Mouse (Mus musculus): ENCODE measurements around the gene Vmn1r8. TPM values are rescaled to one million over a fixed set of nuclear protein-coding genes. Genes with fewer than 3 reads are reported as not detected.
"Not testable (repeated sequence)": the region's sequence is repeated elsewhere in the genome, so short reads cannot be mapped to it uniquely, and the experiment has no call there.

Gene Vmn1r8
- polyA plus RNA-seq (2014; fragmentation: Nextera tagmentation; extraction: Ambion mirVana): not detected in 2 replicates

DNA sequence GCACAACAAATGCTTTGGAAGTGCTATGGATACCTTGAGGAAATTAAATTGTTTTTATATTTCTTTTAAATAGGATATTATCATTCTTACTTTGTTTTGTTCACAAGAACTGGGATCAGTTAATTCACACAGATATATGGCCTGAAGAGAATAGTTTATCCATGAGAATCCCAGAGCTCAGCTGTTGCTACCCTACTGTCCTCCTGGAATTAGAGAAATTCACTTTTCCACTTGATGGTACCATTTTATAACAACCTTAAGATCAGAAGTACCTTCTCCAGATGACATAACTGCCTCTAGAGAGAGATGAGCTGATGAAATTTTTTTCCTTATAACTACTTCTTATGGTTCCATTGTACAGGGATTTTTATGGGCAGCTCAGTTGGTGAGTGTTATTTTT is at the start of gene Vmn1r8:
TSS of gene Vmn1r8 (plus strand) at position 301 of the 400 bp plus-strand sequence.
- H3K4me1 ChIP-seq (ENCODE audit: control insufficient read depth, insufficient read depth, low read length): no peaks in the 10 kb centered on the region
- no peaks in the 10 kb centered on the region for H3K36me3 ChIP-seq (ENCODE audit: control insufficient read depth, insufficient read depth, low read length)
- DNase-seq (ENCODE audit: low spot score) (no peak), ATAC-seq (ENCODE audit: insufficient read depth, low FRiP score, low TSS enrichment) (no peak)
- no peak within 1 kb of the TSS for H3K9ac ChIP-seq (ENCODE audit: low read length)
- no peak within 1 kb of the TSS for H3K4me3 ChIP-seq (ENCODE audit: low read depth, low read length)
- H3K27me3 ChIP-seq (ENCODE audit: control insufficient read depth, insufficient read depth, low read length): no peaks in the 10 kb centered on the region
- H3K9me3 ChIP-seq (ENCODE audit: control insufficient read depth, low read length): no peaks in the 10 kb centered on the region
- H3K27ac ChIP-seq (ENCODE audit: low read depth, low read length): no peak within 1 kb of the TSS
- H3K4me2 ChIP-seq (ENCODE audit: low read depth): no peak within 1 kb of the TSS

DNA sequence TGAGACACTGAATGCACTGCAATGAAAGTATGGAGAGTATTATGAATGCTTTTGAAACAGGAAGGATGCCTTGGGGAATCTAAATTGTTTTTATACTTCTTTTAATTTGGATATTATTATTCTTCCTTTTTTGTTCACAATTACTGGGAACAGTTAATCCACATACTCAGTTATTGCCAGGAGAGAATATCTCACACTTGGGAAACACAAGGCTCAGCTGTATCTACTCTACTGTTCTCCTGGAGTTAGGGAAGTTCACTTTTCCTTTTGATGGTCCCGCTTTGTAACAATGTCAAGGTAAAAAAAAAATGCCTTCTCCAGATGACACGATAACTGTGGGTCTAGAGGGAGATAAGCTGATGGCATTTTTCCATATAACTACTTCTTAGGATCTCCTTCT is 35.1 kb upstream of the Vmn1r8 start, which contains the start of gene Vmn1r6:
TSS of gene Vmn1r6 (plus strand) at position 301 of the 400 bp plus-strand sequence.
- no peak within 1 kb of the TSS for H3K27ac ChIP-seq (ENCODE audit: low read depth, low read length)
- ATAC-seq (ENCODE audit: insufficient read depth, low FRiP score, low TSS enrichment) (no peak), DNase-seq (ENCODE audit: low spot score) (no peak)
- WGBS: 89% methylated on average over 2 of the region's 2 CpGs
- H3K9ac ChIP-seq (ENCODE audit: low read length): no peak within 1 kb of the TSS
- no peak within 1 kb of the TSS for H3K4me3 ChIP-seq (ENCODE audit: low read depth, low read length)
- H3K9me3 ChIP-seq (ENCODE audit: control insufficient read depth, low read length): no peaks in the 10 kb centered on the region
- H3K27me3 ChIP-seq (ENCODE audit: control insufficient read depth, insufficient read depth, low read length): no peaks in the 10 kb centered on the region
- no peaks in the 10 kb centered on the region for H3K36me3 ChIP-seq (ENCODE audit: control insufficient read depth, insufficient read depth, low read length)
- H3K4me1 ChIP-seq (ENCODE audit: control insufficient read depth, insufficient read depth, low read length): no peaks in the 10 kb centered on the region
- H3K4me2 ChIP-seq (ENCODE audit: low read depth): no peak within 1 kb of the TSS

DNA sequence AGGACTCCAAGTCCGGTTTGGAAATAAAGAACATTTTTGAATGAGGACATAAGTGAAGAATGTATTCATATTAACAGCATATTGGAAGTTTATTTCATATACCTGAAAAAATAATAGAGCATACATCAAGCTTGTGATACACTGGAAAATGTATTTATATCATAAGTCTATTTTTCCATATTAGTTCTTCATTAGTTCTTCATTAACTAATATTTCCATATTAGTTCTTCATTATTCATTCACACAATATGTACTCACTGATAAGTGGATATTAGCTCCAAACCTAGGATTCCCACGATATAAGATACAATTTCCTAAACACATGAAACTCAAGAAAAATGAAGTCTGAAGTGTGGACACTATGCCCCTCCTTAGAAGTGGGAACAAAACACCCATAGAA is 6.9 kb upstream of the Vmn1r8 start, which contains the start of gene Vmn1r7:
TSS of gene Vmn1r7 (minus strand) at position 101 of the 400 bp plus-strand sequence.
- DNase-seq (ENCODE audit: low spot score); H3K27ac ChIP-seq (ENCODE audit: low read depth, low read length); H3K9ac ChIP-seq (ENCODE audit: low read length); H3K4me1 ChIP-seq (ENCODE audit: control insufficient read depth, insufficient read depth, low read length); H3K9me3 ChIP-seq (ENCODE audit: control insufficient read depth, low read length); H3K27me3 ChIP-seq (ENCODE audit: control insufficient read depth, insufficient read depth, low read length); H3K4me2 ChIP-seq (ENCODE audit: low read depth); H3K36me3 ChIP-seq (ENCODE audit: control insufficient read depth, insufficient read depth, low read length); ATAC-seq (ENCODE audit: insufficient read depth, low FRiP score, low TSS enrichment); H3K4me3 ChIP-seq (ENCODE audit: low read depth, low read length): not testable (repeated sequence)
- WGBS: 89% methylated on average over 2 of the region's 2 CpGs

DNA sequence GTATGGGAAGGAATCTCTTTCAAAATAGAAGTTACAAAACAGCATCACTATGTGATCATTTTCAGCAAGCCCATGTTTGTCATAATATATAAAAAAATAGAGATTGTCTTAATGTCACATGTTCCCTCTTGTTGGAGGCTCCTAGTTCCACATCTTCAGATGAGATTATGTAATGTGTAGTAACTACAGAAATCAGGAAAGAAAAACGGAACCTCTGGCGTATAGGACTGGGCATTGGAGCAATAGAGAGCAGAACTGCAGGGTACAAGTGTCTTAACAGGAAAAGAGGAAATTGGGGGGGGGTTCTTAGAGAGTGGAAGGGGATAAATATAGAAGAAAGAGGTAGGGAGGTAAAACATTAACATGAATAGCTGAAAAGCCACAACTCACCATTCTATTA is 2.6 kb downstream of the Vmn1r8 start:
- Histone ChIP-seq H3K27me3 (ENCODE audit: control insufficient read depth, insufficient read depth, low read length) (no peaks in the 10 kb centered on the region), H3K27ac (ENCODE audit: low read depth, low read length) (no peak overlapping the region), H3K4me3 (ENCODE audit: low read depth, low read length) (no peak overlapping the region), H3K36me3 (ENCODE audit: control insufficient read depth, insufficient read depth, low read length) (no peaks in the 10 kb centered on the region), H3K4me1 (ENCODE audit: control insufficient read depth, insufficient read depth, low read length) (no peaks in the 10 kb centered on the region), H3K4me2 (ENCODE audit: low read depth) (no peak overlapping the region), H3K9ac (ENCODE audit: low read length) (no peak overlapping the region), H3K9me3 (ENCODE audit: control insufficient read depth, low read length) (no peaks in the 10 kb centered on the region)
- WGBS: 85% methylated on average over 2 of the region's 2 CpGs
- ATAC-seq (ENCODE audit: insufficient read depth, low FRiP score, low TSS enrichment) (no peak), DNase-seq (ENCODE audit: low spot score) (no peak)

DNA sequence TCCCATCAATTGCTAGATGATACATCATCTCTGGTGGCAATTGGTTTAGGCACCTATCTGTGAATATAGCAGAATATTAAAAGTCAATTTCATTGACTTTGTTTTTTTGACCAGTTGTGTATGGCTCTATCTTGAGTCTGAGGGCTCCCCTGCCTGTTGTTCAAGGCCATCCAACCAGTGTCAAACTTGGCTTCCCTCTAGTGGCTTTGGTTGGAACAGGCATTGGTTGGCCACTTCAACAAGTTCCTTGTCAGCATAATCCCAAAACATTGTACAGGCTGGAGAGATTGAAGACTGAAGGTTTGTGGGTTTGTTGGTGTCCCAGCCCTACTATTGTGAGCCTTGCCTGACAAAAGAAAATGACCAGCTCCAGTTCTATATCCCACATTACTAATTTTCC is 31.6 kb downstream of the Vmn1r8 start:
- Histone ChIP-seq H3K9me3 (ENCODE audit: control insufficient read depth, low read length) (no peaks in the 10 kb centered on the region), H3K36me3 (ENCODE audit: control insufficient read depth, insufficient read depth, low read length) (no peaks in the 10 kb centered on the region), H3K4me3 (ENCODE audit: low read depth, low read length) (no peak overlapping the region), H3K27ac (ENCODE audit: low read depth, low read length) (no peak overlapping the region), H3K4me1 (ENCODE audit: control insufficient read depth, insufficient read depth, low read length) (no peaks in the 10 kb centered on the region), H3K4me2 (ENCODE audit: low read depth) (no peak overlapping the region), H3K27me3 (ENCODE audit: control insufficient read depth, insufficient read depth, low read length) (no peaks in the 10 kb centered on the region), H3K9ac (ENCODE audit: low read length) (no peak overlapping the region)
- ATAC-seq (ENCODE audit: insufficient read depth, low FRiP score, low TSS enrichment): no peak
- DNase-seq (ENCODE audit: low spot score): no peak

DNA sequence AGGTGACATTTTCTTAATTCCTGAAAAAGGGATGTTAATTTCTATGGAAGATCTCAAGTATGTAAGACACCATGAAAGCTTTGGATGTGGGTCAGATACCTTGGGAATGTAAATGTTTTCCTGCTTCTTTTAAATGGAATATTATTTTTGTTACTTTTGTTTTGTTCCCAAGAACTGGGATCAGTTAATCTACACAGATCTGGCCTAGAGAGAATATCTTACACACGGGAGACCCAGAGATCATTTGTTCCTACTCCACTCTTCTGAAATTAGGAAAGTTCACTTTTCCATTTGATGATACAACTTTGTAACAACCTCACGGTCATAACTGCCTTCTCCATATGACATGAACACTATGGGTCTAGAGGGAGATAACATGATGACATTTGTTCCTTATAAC is 34.4 kb downstream of the Vmn1r8 start, which contains the start of gene Vmn1r9:
TSS of gene Vmn1r9 (plus strand) at position 301 of the 400 bp plus-strand sequence.
- DNase-seq (ENCODE audit: low spot score): no peak
- ATAC-seq (ENCODE audit: insufficient read depth, low FRiP score, low TSS enrichment): no peak
- Histone ChIP-seq H3K27me3 (ENCODE audit: control insufficient read depth, insufficient read depth, low read length) (no peaks in the 10 kb centered on the region), H3K9me3 (ENCODE audit: control insufficient read depth, low read length) (no peaks in the 10 kb centered on the region), H3K4me2 (ENCODE audit: low read depth) (no peak within 1 kb of the TSS), H3K4me1 (ENCODE audit: control insufficient read depth, insufficient read depth, low read length) (no peaks in the 10 kb centered on the region), H3K4me3 (ENCODE audit: low read depth, low read length) (no peak within 1 kb of the TSS), H3K27ac (ENCODE audit: low read depth, low read length) (no peak within 1 kb of the TSS), H3K9ac (ENCODE audit: low read length) (no peak within 1 kb of the TSS), H3K36me3 (ENCODE audit: control insufficient read depth, insufficient read depth, low read length) (no peaks in the 10 kb centered on the region)
- WGBS: 83% methylated on average over 2 of the region's 2 CpGs

Other genes starting within 250 kb of the Vmn1r8 start
- 31.2 and 33.9 TPM in 2 replicates for gene Kbtbd2, start 234.5 kb upstream of the Vmn1r8 start, polyA plus RNA-seq (2014; fragmentation: Nextera tagmentation; extraction: Ambion mirVana)
- gene Fkbp9, start 200.2 kb upstream of the Vmn1r8 start, polyA plus RNA-seq (2014; fragmentation: Nextera tagmentation; extraction: Ambion mirVana): 61.0 and 61.7 TPM in 2 replicates
- 89.0 and 90.7 TPM in 2 replicates for gene Nt5c3, start 108.4 kb upstream of the Vmn1r8 start, polyA plus RNA-seq (2014; fragmentation: Nextera tagmentation; extraction: Ambion mirVana)
- 0.21 and 0.28 TPM in 2 replicates for gene Vmn1r4, start 108.3 kb upstream of the Vmn1r8 start, polyA plus RNA-seq (2014; fragmentation: Nextera tagmentation; extraction: Ambion mirVana)
- not detected in 2 replicates for gene Vmn1r5, start 62.0 kb upstream of the Vmn1r8 start, polyA plus RNA-seq (2014; fragmentation: Nextera tagmentation; extraction: Ambion mirVana)
- not detected in 2 replicates for gene Vmn1r6, start 35.0 kb upstream of the Vmn1r8 start, polyA plus RNA-seq (2014; fragmentation: Nextera tagmentation; extraction: Ambion mirVana)
- not detected in 2 replicates for gene Vmn1r7, start 7.0 kb upstream of the Vmn1r8 start, polyA plus RNA-seq (2014; fragmentation: Nextera tagmentation; extraction: Ambion mirVana)
- gene Vmn1r9, start 34.5 kb downstream of the Vmn1r8 start, polyA plus RNA-seq (2014; fragmentation: Nextera tagmentation; extraction: Ambion mirVana): not detected in 2 replicates
- not detected in 2 replicates for gene Vmn1r10, start 77.2 kb downstream of the Vmn1r8 start, polyA plus RNA-seq (2014; fragmentation: Nextera tagmentation; extraction: Ambion mirVana)
- gene Vmn1r11, start 101.2 kb downstream of the Vmn1r8 start, polyA plus RNA-seq (2014; fragmentation: Nextera tagmentation; extraction: Ambion mirVana): not detected in 2 replicates
- not detected in 2 replicates for gene Vmn1r12, start 124.6 kb downstream of the Vmn1r8 start, polyA plus RNA-seq (2014; fragmentation: Nextera tagmentation; extraction: Ambion mirVana)
- not detected in 2 replicates for gene Vmn1r13, start 171.0 kb downstream of the Vmn1r8 start, polyA plus RNA-seq (2014; fragmentation: Nextera tagmentation; extraction: Ambion mirVana)
- gene Vmn1r14, start 199.4 kb downstream of the Vmn1r8 start, polyA plus RNA-seq (2014; fragmentation: Nextera tagmentation; extraction: Ambion mirVana): not detected in 2 replicates
- gene Vmn1r15, start 225.7 kb downstream of the Vmn1r8 start, polyA plus RNA-seq (2014; fragmentation: Nextera tagmentation; extraction: Ambion mirVana): not detected in 2 replicates